Mouse (Mus musculus): Measurements from ENCODE around the gene Gm20379. TPM values are rescaled to one million over a fixed set of nuclear protein-coding genes. Genes with fewer than 3 reads are reported as not detected.

The Gm20379 gene
- 0.54 and 0.73 TPM in 2 replicates for polyA plus RNA-seq (2015; fragmentation: Nextera tagmentation; extraction: Ambion mirVana)

GRCm38 (mm10) chr13:92305680-92306079 lies at the start of gene Gm20379:
Gene Gm20379 (plus strand): TSS chr13:92305980.
- Histone ChIP-seq H3K4me1 (replicated peaks) (no peaks in the 10 kb centered on the region), H3K27ac (no peak within 1 kb of the TSS), H3K9ac (no peak within 1 kb of the TSS), H3K9me3 (no peaks in the 10 kb centered on the region), H3K36me3 (no peaks in the 10 kb centered on the region), H3K27me3 (replicated peaks) (no peaks in the 10 kb centered on the region), H3K4me3 (replicated peaks) (no peak within 1 kb of the TSS), H3K4me2 (replicated peaks) (no peak within 1 kb of the TSS)
- WGBS: 97% methylated on average over 11 of the region's 11 CpGs
- no peak for ATAC-seq

DNA sequence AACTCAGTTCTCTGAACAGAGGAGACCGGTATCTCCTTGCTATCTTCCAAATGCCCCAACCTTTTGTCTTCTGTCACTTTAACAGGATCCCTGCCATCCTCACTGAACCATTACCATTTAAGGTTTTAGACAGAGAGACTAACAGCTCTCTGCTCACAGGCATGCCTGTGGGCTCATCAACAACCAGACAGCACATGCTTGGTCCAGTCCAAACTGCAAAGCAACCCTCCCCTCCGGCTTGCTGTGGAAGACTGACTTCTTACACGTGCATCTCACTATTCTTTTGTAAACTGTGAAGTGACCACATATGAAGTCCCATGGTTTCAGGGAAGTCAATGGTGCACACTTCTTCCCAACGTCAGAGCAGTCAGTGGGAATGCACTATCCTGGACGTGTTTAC lies 44.5 kb upstream of the Gm20379 start:
- 85% methylated on average over 5 of the region's 5 CpGs for WGBS

DNA sequence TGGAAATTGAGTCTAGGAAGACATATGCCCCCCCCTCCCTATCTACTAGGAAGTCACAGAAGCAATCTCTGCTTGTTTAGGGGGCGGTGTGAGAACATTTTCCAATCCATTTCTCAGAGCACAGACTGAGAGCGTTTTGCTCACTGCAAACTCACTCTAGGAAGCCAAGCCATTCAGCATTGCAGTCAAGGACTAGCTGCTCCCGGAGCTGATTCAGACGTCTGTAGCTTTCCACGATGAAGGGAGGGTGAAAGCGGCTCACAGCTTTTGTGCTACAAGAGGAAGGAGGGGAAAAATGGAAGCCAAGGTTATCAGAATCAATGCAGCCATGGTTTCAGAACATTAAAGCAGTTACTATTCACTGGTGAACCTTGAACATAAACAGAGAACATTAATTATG lies 42.2 kb upstream of the Gm20379 start:
- 88% methylated on average over 6 of the region's 6 CpGs for WGBS

More for the DNA sequence above, 44.5 kb upstream of the Gm20379 start:
- no peaks in the 10 kb centered on the region for H3K36me3 ChIP-seq
- no peak for ATAC-seq
- H3K27me3 ChIP-seq (replicated peaks): no peaks in the 10 kb centered on the region
- H3K4me1 ChIP-seq (replicated peaks): no peaks in the 10 kb centered on the region
- no peak overlapping the region for H3K9ac ChIP-seq
- no peak overlapping the region for H3K4me2 ChIP-seq (replicated peaks)
- H3K27ac ChIP-seq: no peak overlapping the region
- no peak overlapping the region for H3K4me3 ChIP-seq (replicated peaks)
- H3K9me3 ChIP-seq: no peaks in the 10 kb centered on the region

DNA sequence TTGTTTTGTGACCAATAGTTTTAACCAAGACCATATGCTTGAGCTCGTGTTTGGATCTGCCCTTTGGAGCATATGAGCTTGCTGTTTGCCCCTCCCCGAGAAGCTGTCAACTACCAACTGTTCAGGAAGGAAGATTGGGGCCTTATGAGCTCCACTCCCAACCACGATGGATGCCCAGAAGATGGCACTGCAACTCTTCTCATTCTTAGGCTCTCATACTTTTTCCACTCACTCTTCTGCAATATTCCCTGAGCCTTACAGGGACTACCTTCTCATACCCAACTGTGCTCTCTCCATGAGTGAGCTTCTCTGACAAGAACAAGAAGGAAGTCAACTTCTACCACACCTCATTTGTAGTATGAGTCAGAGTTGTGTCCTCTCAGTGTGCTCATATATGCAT lies 38.7 kb upstream of the Gm20379 start:
- Histone ChIP-seq H3K4me1 (replicated peaks) (no peaks in the 10 kb centered on the region), H3K9me3 (no peaks in the 10 kb centered on the region), H3K9ac (no peak overlapping the region), H3K4me3 (replicated peaks) (no peak overlapping the region), H3K36me3 (no peaks in the 10 kb centered on the region), H3K27ac (no peak overlapping the region), H3K27me3 (replicated peaks) (no peaks in the 10 kb centered on the region), H3K4me2 (replicated peaks) (no peak overlapping the region)
- no peak for ATAC-seq
- 90% methylated on average over 3 of the region's 3 CpGs for WGBS

More for the DNA sequence above, 42.2 kb upstream of the Gm20379 start:
- no peaks in the 10 kb centered on the region for H3K4me1 ChIP-seq (replicated peaks)
- no peak overlapping the region for H3K4me3 ChIP-seq (replicated peaks)
- ATAC-seq: no peak
- no peaks in the 10 kb centered on the region for H3K27me3 ChIP-seq (replicated peaks)
- no peaks in the 10 kb centered on the region for H3K9me3 ChIP-seq
- H3K4me2 ChIP-seq (replicated peaks): no peak overlapping the region
- no peaks in the 10 kb centered on the region for H3K36me3 ChIP-seq
- H3K9ac ChIP-seq: no peak overlapping the region
- no peak overlapping the region for H3K27ac ChIP-seq

DNA sequence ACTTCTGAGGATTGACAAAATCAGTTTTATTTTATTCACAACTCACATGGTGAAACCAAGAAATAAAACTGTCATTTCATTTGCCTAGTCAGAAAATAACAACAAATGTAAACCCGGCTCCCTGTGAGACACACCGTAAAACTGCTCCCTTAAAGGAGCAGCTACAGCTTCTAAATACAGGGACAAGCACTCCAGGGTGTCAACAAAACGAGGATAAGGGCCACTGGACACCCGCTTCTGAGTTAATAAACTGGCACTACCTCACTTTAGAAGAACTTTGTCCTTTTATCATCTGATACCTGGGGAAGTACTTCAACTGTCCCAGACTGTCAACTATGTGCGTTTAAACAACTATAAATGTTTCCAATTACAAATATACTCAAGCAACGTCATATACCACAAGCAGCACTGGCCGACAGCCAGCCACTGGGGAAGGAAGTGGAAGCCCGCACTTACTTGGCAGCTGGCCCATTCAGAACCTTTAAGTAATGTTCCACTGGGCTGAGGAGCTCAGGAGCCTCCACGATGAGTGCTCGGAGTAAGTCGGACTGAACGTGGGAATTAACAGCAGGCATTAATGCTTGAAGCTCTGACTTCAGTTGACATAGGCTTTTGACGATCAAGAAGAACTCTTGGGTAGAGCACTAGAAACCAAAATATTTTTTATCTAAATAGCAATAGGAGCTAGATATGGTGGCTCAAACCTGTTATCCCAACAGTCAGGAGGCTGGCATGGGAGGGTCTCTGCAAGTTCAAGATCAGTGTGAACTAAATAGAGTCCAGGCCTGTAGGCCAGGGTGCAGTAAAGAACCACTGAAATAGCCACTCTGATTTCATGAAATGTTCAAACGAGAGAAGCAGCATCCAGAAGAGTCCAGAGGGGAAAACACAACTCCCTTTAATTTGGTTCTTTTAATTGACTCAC lies 31.2 kb upstream of the Gm20379 start:
- H3K4me1 ChIP-seq (replicated peaks): no peaks in the 10 kb centered on the region
- 45% methylated on average over 14 of the region's 14 CpGs for WGBS
- ATAC-seq: peak; percentile 45; the same call in 1 of the 2 replicates
- no peak overlapping the region for H3K4me2 ChIP-seq (replicated peaks)
- no peak overlapping the region for H3K27ac ChIP-seq
- H3K9ac ChIP-seq: no peak overlapping the region
- H3K9me3 ChIP-seq: no peaks in the 10 kb centered on the region
- no peaks in the 10 kb centered on the region for H3K36me3 ChIP-seq
- H3K27me3 ChIP-seq (replicated peaks): no peaks in the 10 kb centered on the region
- H3K4me3 ChIP-seq (replicated peaks): no peak overlapping the region

DNA sequence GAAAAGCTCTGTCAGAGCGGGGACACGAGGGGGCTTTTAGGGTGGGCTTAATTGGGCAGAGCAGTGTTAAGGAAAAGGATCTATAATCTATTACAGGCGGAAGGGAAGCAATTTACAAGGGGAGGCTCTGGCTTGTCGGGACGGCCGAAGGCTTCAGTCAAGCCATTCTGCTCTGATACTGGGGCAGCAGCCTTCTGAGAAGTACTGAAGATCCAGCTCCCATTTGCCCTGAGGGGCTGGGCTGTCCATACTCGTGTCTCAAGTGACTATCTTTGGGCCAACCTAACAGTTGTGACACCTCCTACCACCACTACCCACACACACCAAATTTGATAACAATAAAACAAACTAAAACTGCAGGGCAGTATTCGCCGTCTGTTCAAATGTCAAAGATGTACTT lies 30.5 kb upstream of the Gm20379 start:
- H3K9me3 ChIP-seq: no peaks in the 10 kb centered on the region
- 95% methylated on average over 9 of the region's 9 CpGs for WGBS
- H3K36me3 ChIP-seq: no peaks in the 10 kb centered on the region

DNA sequence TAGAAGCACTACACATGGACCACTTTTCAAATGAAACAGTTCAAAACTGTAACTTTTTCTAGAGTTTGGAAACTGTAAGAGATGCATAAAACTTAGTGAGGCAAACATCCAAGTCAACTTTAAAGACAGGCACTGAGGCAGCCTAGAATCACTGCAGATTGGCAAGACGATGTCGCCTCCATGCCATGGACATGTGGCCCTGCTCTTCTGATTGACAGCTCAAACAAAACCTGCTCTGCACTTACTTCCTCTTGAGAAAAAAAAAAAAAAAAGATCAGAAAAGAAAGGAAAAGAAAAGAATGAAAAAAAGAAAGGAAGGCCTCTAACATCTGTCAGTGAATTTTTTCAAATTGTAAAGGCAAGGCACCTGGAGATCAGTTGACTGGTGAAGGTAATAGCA lies 28.8 kb upstream of the Gm20379 start:
- Histone ChIP-seq H3K4me2 (replicated peaks) (no peak overlapping the region), H3K36me3 (no peaks in the 10 kb centered on the region), H3K9me3 (no peaks in the 10 kb centered on the region), H3K27ac (no peak overlapping the region), H3K4me3 (replicated peaks) (no peak overlapping the region), H3K9ac (no peak overlapping the region), H3K4me1 (replicated peaks) (no peaks in the 10 kb centered on the region), H3K27me3 (replicated peaks) (no peaks in the 10 kb centered on the region)
- no peak for ATAC-seq
- 89% methylated on average over 2 of the region's 2 CpGs for WGBS

More for the DNA sequence above, 30.5 kb upstream of the Gm20379 start:
- Histone ChIP-seq H3K27me3 (replicated peaks) (no peaks in the 10 kb centered on the region), H3K4me2 (replicated peaks) (no peak overlapping the region), H3K9ac (no peak overlapping the region), H3K4me1 (replicated peaks) (no peaks in the 10 kb centered on the region), H3K27ac (no peak overlapping the region), H3K4me3 (replicated peaks) (no peak overlapping the region)
- no peak for ATAC-seq

GRCm38 (mm10) chr13:92291605-92292004 lies 14.2 kb upstream of the Gm20379 start:
- H3K4me2 ChIP-seq (replicated peaks): no peak overlapping the region
- no peak overlapping the region for H3K4me3 ChIP-seq (replicated peaks)
- no peak overlapping the region for H3K9ac ChIP-seq
- no peaks in the 10 kb centered on the region for H3K36me3 ChIP-seq
- 54% methylated on average over 4 of the region's 4 CpGs for WGBS
- ATAC-seq: no peak
- no peaks in the 10 kb centered on the region for H3K4me1 ChIP-seq (replicated peaks)
- no peaks in the 10 kb centered on the region for H3K9me3 ChIP-seq
- H3K27me3 ChIP-seq (replicated peaks): no peaks in the 10 kb centered on the region
- no peak overlapping the region for H3K27ac ChIP-seq

DNA sequence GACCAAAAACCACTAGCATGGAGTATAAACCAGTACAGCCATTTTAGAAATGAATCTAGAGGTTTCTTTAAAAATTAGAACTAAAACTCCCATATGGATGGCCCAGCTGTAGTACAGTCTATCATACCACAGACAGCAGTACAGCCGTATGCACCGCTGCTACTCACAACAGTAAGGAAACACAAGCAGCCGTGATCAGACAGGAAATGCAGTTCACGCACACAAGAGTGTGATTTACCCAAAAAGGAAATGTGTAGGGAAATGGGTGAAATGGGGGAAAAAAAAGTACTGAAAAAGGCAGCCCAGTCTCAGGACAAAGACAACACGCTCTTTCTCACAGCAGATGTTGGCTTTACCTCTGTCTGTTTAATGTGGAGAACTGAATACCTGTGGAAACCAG lies 11.9 kb upstream of the Gm20379 start:
- Histone ChIP-seq H3K36me3 (no peaks in the 10 kb centered on the region), H3K4me1 (replicated peaks) (no peaks in the 10 kb centered on the region), H3K27ac (no peak overlapping the region)

GRCm38 (mm10) chr13:92296490-92296889 lies 9.3 kb upstream of the Gm20379 start:
- H3K4me1 ChIP-seq (replicated peaks): no peaks in the 10 kb centered on the region
- no peak overlapping the region for H3K27ac ChIP-seq
- H3K9me3 ChIP-seq: no peaks in the 10 kb centered on the region
- H3K27me3 ChIP-seq (replicated peaks): no peaks in the 10 kb centered on the region
- no peak overlapping the region for H3K4me2 ChIP-seq (replicated peaks)
- no peaks in the 10 kb centered on the region for H3K36me3 ChIP-seq
- H3K9ac ChIP-seq: no peak overlapping the region
- no peak overlapping the region for H3K4me3 ChIP-seq (replicated peaks)
- no peak for ATAC-seq
- WGBS: 92% methylated on average over 4 of the region's 4 CpGs

More for the DNA sequence above, 11.9 kb upstream of the Gm20379 start:
- no peak overlapping the region for H3K4me3 ChIP-seq (replicated peaks)
- H3K27me3 ChIP-seq (replicated peaks): no peaks in the 10 kb centered on the region
- no peak overlapping the region for H3K9ac ChIP-seq
- ATAC-seq: no peak
- 80% methylated on average over 5 of the region's 5 CpGs for WGBS
- no peak overlapping the region for H3K4me2 ChIP-seq (replicated peaks)
- no peaks in the 10 kb centered on the region for H3K9me3 ChIP-seq

DNA sequence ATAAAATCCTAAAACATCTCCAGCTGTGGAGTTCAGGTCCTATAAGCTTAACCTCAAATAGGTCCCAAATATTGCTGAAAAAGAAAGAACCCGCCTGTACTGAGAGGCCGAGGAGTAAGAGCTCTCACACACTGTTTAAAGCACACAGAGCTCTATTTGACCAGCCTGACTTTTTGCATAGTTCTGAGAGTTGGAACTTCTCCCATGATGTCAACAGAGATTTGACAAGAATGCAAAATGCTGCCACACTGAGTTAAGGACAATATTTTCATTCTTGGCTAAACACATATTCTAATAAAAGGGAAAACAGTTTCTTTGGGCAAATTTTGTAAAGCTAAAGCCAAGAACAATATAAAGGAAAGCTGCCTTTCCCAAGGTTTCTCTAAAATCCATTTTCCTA lies 8.8 kb upstream of the Gm20379 start:
- H3K36me3 ChIP-seq: no peaks in the 10 kb centered on the region
- no peak overlapping the region for H3K4me3 ChIP-seq (replicated peaks)
- no peaks in the 10 kb centered on the region for H3K27me3 ChIP-seq (replicated peaks)
- no peak for ATAC-seq
- no peaks in the 10 kb centered on the region for H3K9me3 ChIP-seq
- no peak overlapping the region for H3K27ac ChIP-seq
- H3K4me1 ChIP-seq (replicated peaks): no peaks in the 10 kb centered on the region
- no peak overlapping the region for H3K4me2 ChIP-seq (replicated peaks)
- 88% methylated on average over 2 of the region's 2 CpGs for WGBS
- no peak overlapping the region for H3K9ac ChIP-seq

DNA sequence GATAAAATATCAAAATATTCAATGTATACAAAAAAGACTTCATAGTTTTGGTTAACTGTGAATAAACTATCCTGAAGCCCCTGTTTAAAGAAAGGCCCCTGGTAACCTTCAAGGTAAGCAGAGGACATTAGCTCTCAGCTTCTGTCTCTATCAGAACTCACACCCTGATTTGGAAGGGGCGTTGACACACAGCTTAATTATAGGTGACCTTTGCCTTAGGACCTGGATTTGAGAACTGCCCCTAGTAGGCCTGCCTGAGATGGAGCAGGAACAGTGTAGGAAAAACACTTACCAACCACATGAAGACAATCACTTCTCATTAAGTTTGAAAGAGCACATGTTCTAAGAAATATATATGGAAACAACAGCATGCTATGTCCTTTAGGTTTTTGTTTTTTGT lies 6.3 kb upstream of the Gm20379 start:
- Histone ChIP-seq H3K27ac (no peak overlapping the region), H3K9me3 (no peaks in the 10 kb centered on the region), H3K4me1 (replicated peaks) (no peaks in the 10 kb centered on the region), H3K9ac (no peak overlapping the region), H3K27me3 (replicated peaks) (no peaks in the 10 kb centered on the region), H3K4me3 (replicated peaks) (no peak overlapping the region), H3K4me2 (replicated peaks) (no peak overlapping the region), H3K36me3 (no peaks in the 10 kb centered on the region)
- WGBS: 46% methylated on average over 1 of the region's 1 CpGs
- peak; percentile 53; the same call in 1 of the 2 replicates for ATAC-seq

GRCm38 (mm10) chr13:92301754-92302153 lies 4.0 kb upstream of the Gm20379 start:
- H3K4me1 ChIP-seq (replicated peaks): no peaks in the 10 kb centered on the region
- H3K27me3 ChIP-seq (replicated peaks): no peaks in the 10 kb centered on the region
- no peak overlapping the region for H3K4me2 ChIP-seq (replicated peaks)
- no peak overlapping the region for H3K4me3 ChIP-seq (replicated peaks)
- H3K9me3 ChIP-seq: no peaks in the 10 kb centered on the region
- no peaks in the 10 kb centered on the region for H3K36me3 ChIP-seq
- WGBS: 52% methylated on average over 4 of the region's 4 CpGs
- peak; percentile 43; the same call in 1 of the 2 replicates for ATAC-seq
- no peak overlapping the region for H3K9ac ChIP-seq
- no peak overlapping the region for H3K27ac ChIP-seq

Measured in intestine, embryonic 15.5 days (tissue).